Mouse (Mus musculus): ENCODE measurements around the gene Olfr1316. TPM values are rescaled to one million over a fixed set of nuclear protein-coding genes. Genes with fewer than 3 reads are reported as not detected.

The Olfr1316 gene
- not detected for total RNA-seq (2021)

- no peak for DNase-seq
Observed at GRCm38 (mm10) chr2:112134877-112135276, at the start of gene Olfr1316. Gene Olfr1316, minus strand, starts transcription at chr2:112134977.

GRCm38 (mm10) chr2:112153898-112154297 is 19.1 kb upstream of the Olfr1316 start, which contains the start of gene Olfr1318:
Gene Olfr1318, plus strand, starts transcription at chr2:112154198.
- no peak for DNase-seq

DNA sequence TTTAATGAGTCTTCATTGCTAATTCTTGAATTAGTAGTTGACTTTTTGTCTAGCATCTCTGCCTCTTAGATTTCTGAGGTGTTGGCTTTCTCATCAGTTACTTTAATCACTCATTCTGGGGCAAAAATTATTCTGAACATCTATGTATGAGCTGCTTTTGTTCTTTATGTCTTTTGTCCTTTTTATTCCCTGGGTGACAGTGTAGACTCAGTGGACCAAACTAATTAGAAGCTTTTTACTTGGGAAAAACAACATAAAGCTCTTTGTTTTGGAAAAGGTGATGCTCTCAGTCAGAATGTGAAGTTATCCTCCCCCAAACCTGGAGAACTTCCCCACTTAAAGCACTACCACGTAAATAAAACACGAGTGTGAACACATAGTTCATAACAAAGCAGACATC is 5.3 kb upstream of the Olfr1316 start, which contains the start of gene Olfr1317:
TSS of gene Olfr1317 (plus strand) at position 301 of the 400 bp plus-strand sequence.
- DNase-seq: no peak

- no peak for DNase-seq
Observed at GRCm38 (mm10) chr2:112115340-112115739, 19.4 kb downstream of the Olfr1316 start, which contains the start of gene Olfr1315-ps1. Gene Olfr1315-ps1, minus strand, starts transcription at chr2:112115440.

- DNase-seq: no peak
Observed at GRCm38 (mm10) chr2:112096681-112097080, 38.1 kb downstream of the Olfr1316 start, which contains the start of gene Olfr1314. Gene Olfr1314, minus strand, starts transcription at chr2:112096781.

GRCm38 (mm10) chr2:112077743-112078142 is 57.0 kb downstream of the Olfr1316 start, which contains the start of gene Olfr1313:
Gene Olfr1313, minus strand, starts transcription at chr2:112077843.
- no peak for DNase-seq

Other genes with a start within 250 kb of the Olfr1316 start
- gene Olfr1306, start 218.7 kb downstream of the Olfr1316 start, total RNA-seq (2021): not detected
- gene Olfr1307, start 185.5 kb downstream of the Olfr1316 start, total RNA-seq (2021): under 1 TPM; 0.05 to 0.07 TPM
- gene Olfr1308, start 170.0 kb downstream of the Olfr1316 start, total RNA-seq (2021): not detected
- gene Olfr1309, start 144.7 kb downstream of the Olfr1316 start, total RNA-seq (2021): not detected
- not detected for gene Olfr1310, start 122.3 kb downstream of the Olfr1316 start, total RNA-seq (2021)
- not detected for gene Olfr1311, start 110.6 kb downstream of the Olfr1316 start, total RNA-seq (2021)
- not detected for gene Olfr1312, start 84.7 kb downstream of the Olfr1316 start, total RNA-seq (2021)
- gene Olfr1313, start 57.1 kb downstream of the Olfr1316 start, total RNA-seq (2021): not detected
- not detected for gene Olfr1314, start 38.2 kb downstream of the Olfr1316 start, total RNA-seq (2021)
- not detected for gene Olfr1315-ps1, start 19.5 kb downstream of the Olfr1316 start, total RNA-seq (2021)
- not detected for gene Olfr1317, start 5.4 kb upstream of the Olfr1316 start, total RNA-seq (2021)
- gene Olfr1318, start 19.2 kb upstream of the Olfr1316 start, total RNA-seq (2021): not detected
- gene Lpcat4, start 104.5 kb upstream of the Olfr1316 start, total RNA-seq (2021): 10 to 100 TPM; 76.7 to 82.7 TPM
- gene Nutm1, start 124.3 kb upstream of the Olfr1316 start, total RNA-seq (2021): not detected
- 10 to 100 TPM; 52.2 to 54.7 TPM for gene Nop10, start 126.9 kb upstream of the Olfr1316 start, total RNA-seq (2021)
- 100 to 1,000 TPM; 107 to 114 TPM for gene Slc12a6, start 130.8 kb upstream of the Olfr1316 start, total RNA-seq (2021)
- under 1 TPM; 0.73 to 0.80 TPM for gene Gm21985, start 131.3 kb upstream of the Olfr1316 start, total RNA-seq (2021)
- gene Emc4, start 233.1 kb upstream of the Olfr1316 start, total RNA-seq (2021): 100 to 1,000 TPM; 127 to 143 TPM
- gene Katnbl1, start 244.2 kb upstream of the Olfr1316 start, total RNA-seq (2021): 10 to 100 TPM; 11.4 to 12.9 TPM